Mouse (Mus musculus) erythroid progenitor cell, adult 5-6 weeks (primary cell): ENCODE measurements around the gene Gm7030. TPM values are rescaled to one million over a fixed set of nuclear protein-coding genes. Genes with fewer than 3 reads are reported as not detected.
"Not testable (repeated sequence)": the region's sequence is repeated elsewhere in the genome, so short reads cannot be mapped to it uniquely, and the experiment has no call there.

Experiments used
- ATAC-seq: replicated peaks from 2 replicates; pipeline ENCODE4 v1.8.0; 2016; ENCODE audit warnings: moderate number of reproducible peaks, mild to moderate bottlenecking, moderate TSS enrichment, inconsistent platforms; ENCODE audit not compliant: poor library complexity, low FRiP score, severe bottlenecking
- total RNA-seq, 2 experiments: library from RNA; stranded (forward) in 1 of 2; stranded (reverse) in 1 of 2; fragments of 150-400 nt in 1 of 2; fragments of 186-747, 209-891 nt in 1 of 2; gene quantifications; 2 replicates each; pipeline versions ENCODE4 v1.2.3 to v1.2.4; 2015 to 2017; ENCODE audit warnings: low replicate concordance in 2 of 2

The Gm7030 gene
- total RNA-seq (2015; ENCODE audit: low replicate concordance) (not detected in 2 replicates), total RNA-seq (2017; ENCODE audit: low replicate concordance) (not detected in 2 replicates)

DNA sequence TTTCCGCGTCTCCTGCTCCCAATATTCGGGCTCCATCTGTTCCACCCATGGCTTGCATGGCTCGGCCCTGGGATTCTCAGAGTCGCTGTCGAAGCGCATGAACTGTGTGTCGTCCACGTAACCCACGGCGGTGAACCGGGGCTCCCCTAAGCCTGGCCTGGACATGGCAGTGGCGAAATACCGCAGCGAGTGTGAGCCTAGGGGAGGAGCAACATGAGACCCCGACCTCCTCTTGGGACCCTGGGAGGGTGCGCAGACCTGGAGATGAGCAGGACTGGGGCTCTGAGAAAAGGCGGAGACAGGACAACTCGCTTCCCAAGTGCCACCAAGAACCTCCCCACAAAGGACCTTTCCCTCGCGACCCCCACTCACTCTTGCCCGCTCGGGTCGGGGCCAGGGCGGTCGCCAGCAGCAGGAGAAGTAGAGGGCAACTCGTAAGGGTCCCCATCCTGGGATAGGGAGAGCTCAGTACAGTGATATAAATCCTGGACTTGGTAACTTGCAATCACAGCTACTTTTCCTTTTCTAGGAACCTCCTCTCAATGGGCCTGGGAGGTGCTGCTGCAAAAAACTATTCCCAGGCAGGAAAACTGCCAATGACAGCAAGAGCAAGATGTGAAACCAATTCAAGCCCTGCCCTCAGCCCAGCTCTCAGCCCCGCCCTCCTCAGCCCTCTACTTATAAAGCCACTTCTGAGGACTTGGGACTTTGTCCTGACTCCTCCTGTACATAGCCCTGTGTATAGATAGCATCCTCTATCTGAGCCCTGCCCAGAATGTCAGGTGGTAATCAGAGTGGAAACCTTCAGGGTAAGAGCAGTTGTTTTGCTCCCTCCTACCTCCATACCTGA is at the start of gene Gm7030:
Gm7030 (minus strand) TSS at position 458 of the 850 bp plus-strand sequence.
- not testable (repeated sequence) for ATAC-seq

GRCm38 (mm10) chr17:36178938-36179337 is 49.7 kb upstream of the Gm7030 start:
- ATAC-seq, result not testable (repeated sequence)

- not testable (repeated sequence) for ATAC-seq
Observed at GRCm38 (mm10) chr17:36176132-36176531, 46.9 kb upstream of the Gm7030 start.

DNA sequence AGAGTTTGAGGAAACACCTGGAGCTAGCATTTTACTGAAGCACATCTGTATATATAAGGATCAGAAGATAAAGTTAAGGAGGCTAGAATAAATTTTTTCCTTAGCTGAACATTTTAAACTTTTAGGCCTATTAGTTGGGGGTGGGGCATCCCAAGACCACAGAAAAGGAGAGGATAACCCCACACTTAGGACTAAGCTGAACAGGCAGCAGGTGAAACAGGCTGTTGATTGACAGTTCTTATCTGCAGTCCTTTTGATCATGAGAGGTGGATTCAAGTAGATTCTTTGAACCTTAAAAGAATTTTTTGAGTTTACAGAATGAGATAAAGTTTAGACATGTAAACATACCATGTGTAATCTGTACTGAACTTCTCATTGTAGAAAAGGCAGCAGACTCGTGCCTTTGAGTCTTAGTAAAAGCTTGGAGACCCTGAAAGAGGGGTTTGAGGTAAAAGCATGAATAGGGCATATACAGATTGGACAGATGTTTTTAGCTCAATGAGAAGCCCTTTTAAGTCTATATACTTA is 41.1 kb upstream of the Gm7030 start:
- no peak for ATAC-seq

GRCm38 (mm10) chr17:36169753-36170152 is 40.5 kb upstream of the Gm7030 start:
- ATAC-seq, result no peak

DNA sequence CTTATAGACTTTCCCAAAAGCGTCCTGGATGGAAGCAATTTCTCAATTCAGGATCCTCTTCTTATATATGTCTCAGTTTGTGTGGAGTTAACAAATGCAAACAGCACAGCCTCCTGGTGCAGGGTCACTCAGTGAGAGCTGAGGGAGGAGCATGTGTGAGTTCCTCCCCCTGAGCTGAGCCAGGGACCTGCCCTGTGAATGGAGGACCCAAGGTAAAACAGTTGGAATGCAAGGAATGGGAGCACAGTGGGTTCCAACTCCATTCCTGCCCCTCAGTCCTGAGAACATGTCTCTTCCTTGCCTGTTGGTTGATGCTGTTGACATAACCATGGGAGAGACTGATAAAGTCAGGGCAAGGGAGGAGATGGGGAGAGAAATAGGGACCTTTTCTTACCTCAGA is 39.9 kb upstream of the Gm7030 start:
- ATAC-seq, result not testable (repeated sequence)

DNA sequence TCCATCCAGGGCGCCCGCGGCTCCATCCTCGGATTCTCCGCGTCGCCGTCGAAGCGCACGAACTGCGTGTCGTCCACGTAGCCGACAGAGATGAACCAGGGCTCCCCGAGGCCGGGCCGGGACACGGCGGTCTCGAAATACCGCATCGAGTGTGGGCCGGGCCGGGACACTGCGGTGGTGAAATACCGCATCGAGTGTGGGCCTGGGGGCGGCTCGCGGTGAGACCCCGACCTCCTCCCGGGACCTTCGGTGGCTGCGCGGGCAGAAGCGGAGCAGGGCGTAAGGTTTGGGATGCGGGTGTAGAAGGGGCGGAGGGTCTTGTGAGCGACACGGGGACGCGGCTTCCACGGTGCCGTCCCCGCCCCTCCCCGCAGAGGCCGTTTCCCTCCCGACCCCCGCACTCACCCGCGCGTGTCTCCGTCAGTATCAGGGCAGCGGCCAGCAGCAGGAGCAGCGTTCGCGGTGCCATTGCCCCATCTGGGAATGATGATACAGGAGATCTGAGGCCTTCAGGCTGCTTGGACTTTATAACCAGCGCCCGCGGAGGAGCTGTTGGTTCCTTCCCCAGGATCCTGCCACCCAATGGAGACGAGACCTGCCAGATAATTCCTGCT is 38.9 kb upstream of the Gm7030 start, which contains the start of gene Gm8909:
Gm8909 (minus strand) TSS at position 499 of the 614 bp plus-strand sequence.
- no peak for ATAC-seq

DNA sequence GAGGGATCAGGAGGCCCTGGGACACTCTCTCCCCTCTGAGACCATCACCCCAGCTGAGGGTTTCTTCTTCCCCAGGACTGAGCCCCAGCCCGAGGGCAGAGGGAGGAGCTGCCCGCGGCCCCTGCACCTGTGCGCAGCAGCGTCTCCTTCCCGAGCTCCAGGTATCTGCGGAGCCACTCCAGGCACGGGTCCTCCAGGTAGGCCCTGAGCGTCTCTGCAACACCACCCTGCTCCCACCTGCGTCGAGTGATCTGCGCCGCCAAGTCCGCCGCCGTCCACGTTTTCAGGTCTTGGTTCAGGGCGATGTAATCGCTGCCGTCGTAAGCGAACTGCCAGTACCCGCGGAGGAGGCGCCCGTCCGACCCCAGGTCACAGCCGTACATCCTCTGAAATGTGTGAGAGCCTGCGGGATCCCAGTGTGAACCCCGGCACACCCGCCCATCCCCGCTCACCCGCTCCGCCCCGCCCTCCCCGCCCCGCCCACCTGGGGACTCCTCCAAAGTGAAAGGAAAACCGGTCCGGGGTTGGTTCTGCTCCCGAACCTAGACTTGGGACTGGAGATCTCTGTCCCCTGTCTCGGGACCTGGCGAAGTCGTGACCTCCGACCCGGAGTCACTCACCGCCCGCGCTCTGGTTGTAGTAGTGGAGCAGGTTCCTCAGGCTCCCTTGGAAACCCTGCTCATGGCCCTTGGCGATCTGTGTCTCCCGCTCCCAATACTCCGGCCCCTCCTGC is 38.2 kb upstream of the Gm7030 start:
- ATAC-seq, result peak; percentile 59; the same call in 1 of the 2 replicates

DNA sequence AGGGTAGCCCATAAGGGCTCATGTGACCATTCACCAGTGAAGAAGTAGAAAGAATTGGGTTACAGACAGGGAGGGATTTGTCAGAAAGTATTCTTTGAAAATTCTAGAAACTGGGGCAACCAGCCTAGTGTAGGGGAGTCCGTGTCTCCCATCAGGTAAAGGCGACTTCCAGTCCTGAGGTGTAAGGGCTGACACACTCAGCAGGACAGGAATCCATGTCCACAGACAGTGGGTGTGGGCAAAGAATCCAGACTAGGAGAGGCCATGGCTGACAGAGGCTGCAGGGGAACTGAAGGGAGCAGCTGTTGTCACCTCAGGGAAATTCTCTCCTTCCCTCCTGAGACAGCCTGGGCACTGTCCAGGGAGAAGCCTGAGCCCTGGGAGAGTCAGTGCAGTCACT is 37.7 kb upstream of the Gm7030 start:
- not testable (repeated sequence) for ATAC-seq

DNA sequence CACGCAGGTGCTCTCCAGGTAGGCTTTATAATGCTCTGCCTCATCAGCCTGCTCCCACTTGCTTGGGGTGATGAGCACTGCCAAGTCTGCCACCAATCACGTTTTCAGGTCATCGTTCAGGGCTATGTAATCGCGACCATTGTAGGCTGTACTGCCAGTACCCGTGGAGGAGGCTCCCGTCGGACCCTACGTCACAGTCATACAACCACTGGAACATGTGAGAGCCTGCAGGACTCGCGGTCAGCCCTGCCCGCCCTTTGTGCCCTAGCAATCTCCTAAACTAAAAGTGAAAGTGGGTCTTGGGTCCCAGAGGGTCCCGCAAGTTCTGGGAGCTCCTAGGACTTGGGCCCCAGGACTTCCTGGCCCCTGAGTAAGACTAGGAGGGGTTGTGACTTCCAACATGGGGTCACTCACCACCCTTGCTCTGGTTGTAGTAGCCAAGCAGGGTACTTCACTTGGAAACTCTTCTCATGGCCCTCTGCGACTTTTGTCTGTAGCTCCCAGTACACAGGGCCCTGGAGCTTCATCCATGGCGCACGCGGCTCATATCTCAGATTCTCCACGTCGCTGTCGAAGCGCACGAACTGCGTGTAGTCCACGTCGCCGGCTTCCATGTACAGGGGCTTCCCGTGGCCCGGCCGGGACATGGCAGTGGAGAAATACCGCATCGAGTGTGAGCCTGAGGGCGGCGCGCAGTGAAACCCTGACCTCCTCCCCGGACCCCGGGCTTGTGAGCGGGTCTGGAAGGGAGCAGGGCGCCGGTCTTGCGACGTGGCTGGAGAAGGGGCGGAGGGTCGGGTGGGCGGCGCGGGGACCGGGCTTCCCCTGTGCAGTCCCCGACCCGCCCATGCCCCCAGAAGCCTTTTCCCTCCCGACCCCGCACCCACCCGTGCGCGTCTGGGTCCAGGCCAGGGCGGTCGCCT is 32.2 kb upstream of the Gm7030 start:
- ATAC-seq, result no peak

DNA sequence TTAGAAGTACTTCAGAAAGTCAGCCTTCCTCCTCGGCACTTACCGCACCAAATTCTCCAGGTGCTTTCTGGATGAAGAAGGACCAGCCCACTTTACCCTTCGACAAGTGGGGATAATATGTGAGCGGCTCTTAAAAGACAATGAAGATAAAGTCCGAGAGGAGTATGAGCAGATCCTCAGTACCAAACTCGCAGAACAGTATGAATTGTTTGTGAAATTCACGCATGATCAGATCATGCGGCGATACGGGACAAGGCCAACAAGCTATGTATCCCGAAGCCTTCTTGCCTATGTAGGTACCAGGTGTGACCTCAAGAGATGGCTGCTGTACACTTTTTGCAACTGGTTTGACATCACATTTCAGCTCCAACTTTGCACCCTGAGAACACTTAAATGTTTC is 29.0 kb upstream of the Gm7030 start:
- ATAC-seq, result not testable (repeated sequence)

DNA sequence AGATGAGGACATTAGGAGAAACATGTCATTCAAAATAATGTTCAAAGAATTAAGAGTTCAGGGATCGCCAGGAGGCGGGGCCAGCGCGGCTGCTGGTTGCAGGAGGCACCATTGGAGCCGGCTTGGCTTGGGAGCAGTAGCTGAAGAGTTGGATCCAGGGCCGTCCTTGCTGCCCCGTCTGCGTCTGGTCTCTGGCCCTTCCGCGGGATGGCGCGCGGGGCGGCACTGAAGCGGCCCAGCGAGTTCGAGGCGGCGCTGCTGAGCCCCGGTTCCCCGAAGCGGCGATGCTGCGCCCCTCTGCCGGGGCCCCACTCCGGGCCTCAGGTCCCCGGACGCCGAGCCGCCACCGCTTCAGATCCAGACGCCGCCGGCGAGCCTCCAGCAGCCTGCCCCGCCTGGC is 28.6 kb upstream of the Gm7030 start:
- not testable (repeated sequence) for ATAC-seq

DNA sequence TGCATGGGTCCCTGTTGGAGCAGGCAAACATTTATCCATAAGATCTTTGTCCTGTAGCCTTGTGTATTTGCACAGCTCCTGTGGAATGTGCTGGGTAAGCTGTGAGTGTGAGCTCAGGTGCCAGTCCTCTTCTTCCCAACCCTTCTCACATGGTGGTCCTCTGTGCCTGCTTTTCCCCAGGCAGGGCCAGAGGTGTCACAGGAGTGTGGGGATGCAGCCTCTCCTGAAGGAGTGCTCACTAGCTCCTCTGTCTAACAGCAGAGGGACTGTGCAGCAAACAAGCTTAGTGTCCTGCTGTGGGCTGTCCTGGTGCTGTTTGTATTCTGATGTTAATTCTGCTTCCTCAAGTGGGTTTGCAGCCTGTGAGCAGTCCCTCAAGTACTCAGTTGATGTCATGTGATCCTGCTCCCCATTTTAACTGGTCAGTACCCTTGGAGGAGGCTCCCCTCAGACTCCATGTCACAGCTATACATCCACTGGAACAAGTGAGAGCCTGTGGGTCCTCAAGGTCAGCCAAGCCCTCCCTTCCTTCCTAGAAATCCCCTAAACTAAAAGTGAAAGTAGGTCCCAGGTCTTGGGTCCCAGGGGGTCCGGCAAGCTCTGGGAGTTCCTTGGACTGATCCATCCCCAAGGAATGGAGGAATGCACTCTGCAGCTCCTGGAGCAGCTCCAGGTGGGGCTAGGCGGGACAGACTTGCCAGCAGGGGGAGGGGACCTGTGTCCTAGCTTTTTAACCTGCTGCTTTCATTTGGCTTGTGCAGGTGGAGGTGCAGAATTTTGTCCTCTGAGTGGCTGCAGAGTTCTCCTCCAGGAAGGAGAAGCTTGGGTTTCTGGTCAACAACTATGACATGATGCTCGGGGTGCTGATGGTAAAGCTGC is 25.3 kb upstream of the Gm7030 start:
- ATAC-seq, result no peak

DNA sequence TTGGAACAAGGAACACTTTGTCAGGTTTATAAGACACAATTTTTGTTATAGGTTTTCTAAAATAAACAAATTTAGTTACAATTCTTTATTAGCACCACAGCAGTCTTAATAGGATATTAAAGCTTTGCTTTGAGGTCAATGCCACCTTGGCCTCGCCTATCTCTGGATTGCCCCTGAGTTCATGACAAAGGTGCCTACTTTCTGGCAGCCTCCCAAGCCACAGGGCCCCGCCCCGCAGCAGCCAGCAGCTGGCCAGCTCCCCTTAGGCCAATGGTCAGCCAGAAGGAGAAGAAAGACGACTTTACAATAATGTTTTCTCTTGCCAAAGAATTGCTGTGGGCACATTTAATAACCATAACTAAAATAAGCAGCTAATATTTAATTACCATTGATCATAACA is 22.0 kb upstream of the Gm7030 start:
- not testable (repeated sequence) for ATAC-seq

GRCm38 (mm10) chr17:36148468-36148867 is 19.2 kb upstream of the Gm7030 start:
- ATAC-seq, result not testable (repeated sequence)

- ATAC-seq, result not testable (repeated sequence)
Observed at GRCm38 (mm10) chr17:36146937-36147336, 17.7 kb upstream of the Gm7030 start.

GRCm38 (mm10) chr17:36145861-36146156 is 16.6 kb upstream of the Gm7030 start:
- ATAC-seq, result not testable (repeated sequence)
